ENCODE assay signal across 7 mouse cellular contexts in the genomic region with DNA sequence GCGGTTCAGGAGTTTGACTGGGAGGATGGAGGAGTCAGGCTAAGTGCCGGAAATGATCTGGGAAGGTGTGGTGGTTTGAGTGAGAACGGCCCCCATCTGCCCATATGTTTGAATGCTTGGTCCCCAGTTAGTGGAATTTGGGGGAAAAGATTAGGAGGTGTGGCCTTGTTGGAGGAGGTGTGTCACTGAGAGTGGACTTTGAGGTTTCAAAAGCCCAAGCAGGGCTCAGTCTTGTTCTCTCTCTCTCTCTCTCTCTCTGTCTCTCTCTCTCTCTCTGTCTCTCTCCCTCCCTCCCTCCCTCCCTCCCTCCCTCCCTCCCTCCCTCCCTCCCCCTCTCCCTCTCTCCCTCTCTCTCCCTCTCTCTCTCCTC. TPM values are rescaled to one million over a fixed set of nuclear protein-coding genes. Genes with fewer than 3 reads are reported as not detected.
A peak's percentile ranks its signal among the peaks of the same experiment; 100 is the strongest.
DNase-seq lines count a peak whose midpoint lies in the region; ATAC-seq and TF ChIP-seq lines count a peak whose summit lies in the region.
"Not testable (repeated sequence)": the region's sequence is repeated elsewhere in the genome, so short reads cannot be mapped to it uniquely, and the experiment has no call there.

No protein-coding gene starts in this region.

- H3K27me3 ChIP-seq in erythroblast, embryonic 14.5 days (ENCODE audit: control insufficient read depth), result peaks cover 11% of the 10 kb centered on the region
- H3K27me3 ChIP-seq in heart, embryonic 12.5 days (replicated peaks), result peaks cover 19% of the 10 kb centered on the region
- peaks cover 14% of the 10 kb centered on the region for H3K27me3 ChIP-seq in hindbrain, embryonic 15.5 days
- peaks cover 20% of the 10 kb centered on the region for H3K27me3 ChIP-seq in kidney, embryonic 16.5 days (ENCODE audit: insufficient read depth, low read length)
- peaks cover 15% of the 10 kb centered on the region for H3K27me3 ChIP-seq in liver, embryonic 13.5 days
- H3K27me3 ChIP-seq in lung, postnatal 0 days (replicated peaks; ENCODE audit: insufficient read depth, low read length); stomach, embryonic 15.5 days (replicated peaks): not testable (repeated sequence)

- peak overlapping the region; percentile 19 for H3K4me3 ChIP-seq in erythroblast, embryonic 14.5 days (replicated peaks)
- peak overlapping the region; percentile 18 for H3K4me3 ChIP-seq in heart, embryonic 12.5 days
- H3K4me3 ChIP-seq in hindbrain, embryonic 15.5 days, result not testable (repeated sequence)
- peak overlapping the region; percentile 26; the same call in 1 of the 2 replicates for H3K4me3 ChIP-seq in kidney, embryonic 16.5 days (ENCODE audit: low read length)
- peak overlapping the region; percentile 24 for H3K4me3 ChIP-seq in liver, embryonic 13.5 days (replicated peaks)
- peak overlapping the region; percentile 23 for H3K4me3 ChIP-seq in lung, postnatal 0 days (ENCODE audit: low read depth, low read length)
- peak overlapping the region; percentile 26; the same call in 1 of the 2 replicates for H3K4me3 ChIP-seq in stomach, embryonic 15.5 days (replicated peaks)

- ATAC-seq in heart, embryonic 12.5 days (ENCODE audit: insufficient number of reproducible peaks, low FRiP score); hindbrain, embryonic 15.5 days (ENCODE audit: low FRiP score, low read depth); lung, postnatal 0 days; stomach, embryonic 15.5 days (ENCODE audit: insufficient read depth, low FRiP score, low read depth): not testable (repeated sequence)
- ATAC-seq in kidney, embryonic 16.5 days (ENCODE audit: low FRiP score, low TSS enrichment), result peak; percentile 33; the same call in 1 of the 2 replicates
- peak; percentile 50 for ATAC-seq in liver, embryonic 13.5 days (ENCODE audit: low read depth)

- H3K4me1 ChIP-seq in erythroblast, embryonic 14.5 days (ENCODE audit: control insufficient read depth); heart, embryonic 12.5 days (replicated peaks); hindbrain, embryonic 15.5 days (replicated peaks); kidney, embryonic 16.5 days (ENCODE audit: insufficient read depth, low read length); liver, embryonic 13.5 days (replicated peaks); lung, postnatal 0 days (ENCODE audit: insufficient read depth, low read depth, low read length); stomach, embryonic 15.5 days: not testable (repeated sequence)

- H3K9ac ChIP-seq in heart, embryonic 12.5 days; hindbrain, embryonic 15.5 days; kidney, embryonic 16.5 days (replicated peaks; ENCODE audit: low read length); liver, embryonic 13.5 days; lung, postnatal 0 days (replicated peaks; ENCODE audit: low read depth); stomach, embryonic 15.5 days: not testable (repeated sequence)

- not testable (repeated sequence) for TF ChIP-seq CTCF in lung, postnatal 0 days (IDR thresholded peaks at IDR 0.05)

- H3K36me3 ChIP-seq in erythroblast, embryonic 14.5 days (ENCODE audit: control insufficient read depth); heart, embryonic 12.5 days; hindbrain, embryonic 15.5 days; kidney, embryonic 16.5 days (ENCODE audit: insufficient read depth, low read length); liver, embryonic 13.5 days; lung, postnatal 0 days (ENCODE audit: insufficient read depth, low read length); stomach, embryonic 15.5 days: not testable (repeated sequence)

- H3K4me2 ChIP-seq in heart, embryonic 12.5 days, result peak overlapping the region; percentile 52
- H3K4me2 ChIP-seq in hindbrain, embryonic 15.5 days, result peak overlapping the region; percentile 18; the same call in 1 of the 2 replicates
- H3K4me2 ChIP-seq in kidney, embryonic 16.5 days (replicated peaks; ENCODE audit: low read depth, low read length), result peak overlapping the region; percentile 49
- peak overlapping the region; percentile 56 for H3K4me2 ChIP-seq in liver, embryonic 13.5 days
- H3K4me2 ChIP-seq in lung, postnatal 0 days (replicated peaks; ENCODE audit: low read depth, low read length), result peak overlapping the region; percentile 44
- peak overlapping the region; percentile 38 for H3K4me2 ChIP-seq in stomach, embryonic 15.5 days

- WGBS in heart, embryonic 12.5 days, result 31% methylated on average over 3 of the region's 3 CpGs
- WGBS in hindbrain, embryonic 15.5 days, result 70% methylated on average over 3 of the region's 3 CpGs
- WGBS in kidney, embryonic 16.5 days, result 36% methylated on average over 3 of the region's 3 CpGs
- WGBS in liver, embryonic 13.5 days (ENCODE audit: insufficient replicate concordance), result 29% methylated on average over 3 of the region's 3 CpGs
- 54% methylated on average over 3 of the region's 3 CpGs for WGBS in lung, postnatal 0 days
- WGBS in stomach, embryonic 15.5 days, result 41% methylated on average over 3 of the region's 3 CpGs

- H3K27ac ChIP-seq in heart, embryonic 12.5 days (ENCODE audit: poor library complexity, severe bottlenecking); hindbrain, embryonic 15.5 days (replicated peaks); kidney, embryonic 16.5 days (ENCODE audit: low read length); liver, embryonic 13.5 days; lung, postnatal 0 days (ENCODE audit: low read length); stomach, embryonic 15.5 days: not testable (repeated sequence)

- not testable (repeated sequence) for H3K9me3 ChIP-seq in erythroblast, embryonic 14.5 days (ENCODE audit: control insufficient read depth, low read length); heart, embryonic 12.5 days (replicated peaks); hindbrain, embryonic 15.5 days; kidney, embryonic 16.5 days (ENCODE audit: low read length); liver, embryonic 13.5 days (replicated peaks); lung, postnatal 0 days (ENCODE audit: low read length); stomach, embryonic 15.5 days

- TF ChIP-seq EP300 in lung, postnatal 0 days (IDR thresholded peaks at IDR 0.05), result not testable (repeated sequence)

- DNase-seq in liver, embryonic 13.5 days; lung, postnatal 0 days (ENCODE audit: low spot score): not testable (repeated sequence)

RNA-seq across cellular contexts. Expression of gene Tmem30b, which starts 8.1 kb away (rescaled TPM):
- polyA plus RNA-seq in erythroblast, embryonic 14.5 days (2012), result not detected in 2 replicates
- polyA plus RNA-seq in heart, embryonic 12.5 days (2016; fragmentation: Nextera tagmentation; extraction: Ambion mirVana), result 0.18 and 0.36 TPM in 2 replicates
- 0.24 and 0.38 TPM in 2 replicates for polyA plus RNA-seq in hindbrain, embryonic 15.5 days (2015; fragmentation: Nextera tagmentation; extraction: Ambion mirVana)
- 12.7 and 14.6 TPM in 2 replicates for polyA plus RNA-seq in kidney, embryonic 16.5 days (2015; fragmentation: Nextera tagmentation; extraction: Ambion mirVana)
- 1.7 and 2.4 TPM in 2 replicates for polyA plus RNA-seq in liver, embryonic 13.5 days (2015; fragmentation: Nextera tagmentation; extraction: Ambion mirVana)
- polyA plus RNA-seq in lung, postnatal 0 days (2015; fragmentation: Nextera tagmentation; extraction: Ambion mirVana), result 19.3 and 19.4 TPM in 2 replicates
- polyA plus RNA-seq in stomach, embryonic 15.5 days (2015; fragmentation: Nextera tagmentation; extraction: Ambion mirVana), result 30.7 and 34.2 TPM in 2 replicates

RNA-seq across cellular contexts. Expression of gene Prkch, which starts 46.5 kb away (rescaled TPM):
- 0.01 TPM in 2 replicates for polyA plus RNA-seq in erythroblast, embryonic 14.5 days (2012)
- polyA plus RNA-seq in heart, embryonic 12.5 days (2016; fragmentation: Nextera tagmentation; extraction: Ambion mirVana), result 19.5 and 20.0 TPM in 2 replicates
- 7.8 and 8.6 TPM in 2 replicates for polyA plus RNA-seq in hindbrain, embryonic 15.5 days (2015; fragmentation: Nextera tagmentation; extraction: Ambion mirVana)
- 9.8 and 10.5 TPM in 2 replicates for polyA plus RNA-seq in kidney, embryonic 16.5 days (2015; fragmentation: Nextera tagmentation; extraction: Ambion mirVana)
- 1.2 and 1.7 TPM in 2 replicates for polyA plus RNA-seq in liver, embryonic 13.5 days (2015; fragmentation: Nextera tagmentation; extraction: Ambion mirVana)
- 20.0 and 20.9 TPM in 2 replicates for polyA plus RNA-seq in lung, postnatal 0 days (2015; fragmentation: Nextera tagmentation; extraction: Ambion mirVana)
- polyA plus RNA-seq in stomach, embryonic 15.5 days (2015; fragmentation: Nextera tagmentation; extraction: Ambion mirVana), result 11.2 and 11.9 TPM in 2 replicates
